Mouse (Mus musculus) testis, adult 2 months (tissue): ENCODE measurements around the gene Rps6ka5.

ENCODE experiments used
- CTCF ChIP-seq: fragments of 200-500 bp; IDR thresholded peaks from 2 replicates; pipeline ENCODE4 v1.5.1; 2012; ENCODE audit warnings: low read depth, mild to moderate bottlenecking, inconsistent platforms, low read length, moderate library complexity; ENCODE audit not compliant: control insufficient read depth, insufficient read depth, insufficient replicate concordance
- POLR2A ChIP-seq: fragments of 200-500 bp; IDR thresholded peaks from 2 replicates; pipeline ENCODE4 v1.6.1; 2012; ENCODE audit warnings: low read depth, mild to moderate bottlenecking, inconsistent platforms, low read length, moderate library complexity; ENCODE audit not compliant: control insufficient read depth

DNA sequence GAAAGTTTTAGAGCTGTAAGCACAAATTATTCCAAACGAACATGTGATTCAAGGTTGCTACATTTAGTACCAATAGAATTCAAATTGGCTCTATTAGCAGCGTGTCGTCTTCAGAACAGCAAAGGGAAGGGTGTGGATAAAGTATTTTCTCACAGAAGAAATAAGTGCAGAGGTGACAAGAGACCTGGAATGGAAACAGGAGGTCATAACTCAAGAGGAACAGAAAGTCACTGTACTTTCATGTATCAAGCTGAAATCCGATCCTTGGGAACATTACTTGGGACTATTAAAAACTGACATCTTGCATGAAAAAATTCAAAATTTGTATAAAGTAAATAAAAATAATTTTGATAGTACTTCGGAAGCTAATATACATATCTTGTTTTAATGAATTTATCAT is 36.3 kb downstream of the Rps6ka5 start:
- TF ChIP-seq CTCF (no peak), POLR2A (no peak)
